Mouse (Mus musculus) liver, embryonic 14.5 days (tissue): ENCODE measurements around the gene Pitpnm1. TPM values are rescaled to one million over a fixed set of nuclear protein-coding genes. Genes with fewer than 3 reads are reported as not detected.

ENCODE experiments used
- ATAC-seq: fragments of 200-750 bp; cut with Nextera tagmentation; 2 replicates; pipeline ENCODE4 v1.8.0; 2017; ENCODE audit warnings: moderate number of reproducible peaks, mild to moderate bottlenecking, moderate library complexity; ENCODE audit not compliant: insufficient read depth
- DNase-seq, 3 experiments: peaks; one replicate each; pipeline ENCODE4 v3.0.0-alpha.2; 2012 to 2013; ENCODE audit warnings: low read depth in 3 of 3, low spot score in 3 of 3
- H3K27ac ChIP-seq: fragments of 300-500 bp; sonication (generic); 2 replicates; pipeline ENCODE4 v1.5.1; 2014; ENCODE audit warnings: moderate library complexity, mild to moderate bottlenecking, control low read depth, inconsistent platforms
- H3K27me3 ChIP-seq: fragments of 300-500 bp; sonication (generic); 2 replicates; pipeline ENCODE4 v1.6.1; 2014; ENCODE audit warnings: mild to moderate bottlenecking, low read length, moderate library complexity; ENCODE audit not compliant: control insufficient read depth, insufficient read depth
- H3K36me3 ChIP-seq: fragments of 300-500 bp; sonication (generic); replicated peaks from 2 replicates; pipeline ENCODE4 v1.6.1; 2014; ENCODE audit warnings: low read depth; ENCODE audit not compliant: control insufficient read depth, insufficient read depth
- H3K4me1 ChIP-seq, 2 experiments: fragments of 200-500 bp in 1 of 2; fragments of 300-500 bp in 1 of 2; sonication (generic) in 1 of 2; replicated peaks; 2 replicates each; pipeline ENCODE4 v1.6.1; 2012 to 2014; ENCODE audit warnings: antibody characterized with exemption in 1 of 2, inconsistent platforms in 1 of 2, low read length in 1 of 2; ENCODE audit not compliant: control insufficient read depth in 2 of 2, insufficient read depth in 2 of 2
- H3K4me2 ChIP-seq: fragments of 300-500 bp; sonication (generic); 2 replicates; pipeline ENCODE4 v1.6.1; 2014; ENCODE audit warnings: low read depth, mild to moderate bottlenecking, control low read depth, moderate library complexity
- H3K4me3 ChIP-seq, 2 experiments: fragments of 200-500 bp in 1 of 2; fragments of 300-500 bp in 1 of 2; sonication (generic) in 1 of 2; 2 replicates each; pipeline ENCODE4 v1.5.1; 2012 to 2014; ENCODE audit warnings: low read depth in 2 of 2, low read length in 2 of 2, mild to moderate bottlenecking in 2 of 2, control low read depth in 1 of 2, inconsistent platforms in 1 of 2, moderate library complexity in 1 of 2; ENCODE audit not compliant: insufficient read depth in 1 of 2
- H3K9ac ChIP-seq: fragments of 300-500 bp; sonication (generic); replicated peaks from 2 replicates; pipeline ENCODE4 v1.6.1; 2014; ENCODE audit warnings: mild to moderate bottlenecking, control low read depth, moderate library complexity
- H3K9me3 ChIP-seq: fragments of 300-500 bp; sonication (generic); 2 replicates; pipeline ENCODE4 v1.6.1; 2016; ENCODE audit warnings: low read length, mixed read lengths; ENCODE audit not compliant: control insufficient read depth
- CTCF ChIP-seq: IDR thresholded peaks from 2 replicates; pipeline ENCODE4 v1.5.1; 2016; ENCODE audit warnings: antibody characterized with exemption, low read depth, control low read depth
- EP300 ChIP-seq: IDR thresholded peaks from 2 replicates; pipeline ENCODE4 v1.6.1; 2016; ENCODE audit warnings: antibody characterized with exemption, low read depth
- WGBS: fragments of 180-500 bp; shearing (Covaris S2); extraction: QIAGEN DNeasy Blood & Tissue Kit; methylation state at CpG from one replicate; pipeline ENCODE4 v1.1.7; 2014; ENCODE audit not compliant: insufficient replicate concordance; 5-methylcytosine and 5-hydroxymethylcytosine counted together
- polyA plus RNA-seq, 2 experiments: library from polyadenylated mRNA; depleted of rRNA in 1 of 2; stranded (reverse) in 1 of 2; unstranded in 1 of 2; fragments of >200 nt; fragmentation: Nextera tagmentation in 1 of 2; extraction: Ambion mirVana in 1 of 2; gene quantifications; 2 replicates each; pipeline versions ENCODE4 v1.2.1 to v1.2.3; 2012 to 2014

The Pitpnm1 gene
- polyA plus RNA-seq, 2 experiments: 3.4 to 7.1 TPM

DNA sequence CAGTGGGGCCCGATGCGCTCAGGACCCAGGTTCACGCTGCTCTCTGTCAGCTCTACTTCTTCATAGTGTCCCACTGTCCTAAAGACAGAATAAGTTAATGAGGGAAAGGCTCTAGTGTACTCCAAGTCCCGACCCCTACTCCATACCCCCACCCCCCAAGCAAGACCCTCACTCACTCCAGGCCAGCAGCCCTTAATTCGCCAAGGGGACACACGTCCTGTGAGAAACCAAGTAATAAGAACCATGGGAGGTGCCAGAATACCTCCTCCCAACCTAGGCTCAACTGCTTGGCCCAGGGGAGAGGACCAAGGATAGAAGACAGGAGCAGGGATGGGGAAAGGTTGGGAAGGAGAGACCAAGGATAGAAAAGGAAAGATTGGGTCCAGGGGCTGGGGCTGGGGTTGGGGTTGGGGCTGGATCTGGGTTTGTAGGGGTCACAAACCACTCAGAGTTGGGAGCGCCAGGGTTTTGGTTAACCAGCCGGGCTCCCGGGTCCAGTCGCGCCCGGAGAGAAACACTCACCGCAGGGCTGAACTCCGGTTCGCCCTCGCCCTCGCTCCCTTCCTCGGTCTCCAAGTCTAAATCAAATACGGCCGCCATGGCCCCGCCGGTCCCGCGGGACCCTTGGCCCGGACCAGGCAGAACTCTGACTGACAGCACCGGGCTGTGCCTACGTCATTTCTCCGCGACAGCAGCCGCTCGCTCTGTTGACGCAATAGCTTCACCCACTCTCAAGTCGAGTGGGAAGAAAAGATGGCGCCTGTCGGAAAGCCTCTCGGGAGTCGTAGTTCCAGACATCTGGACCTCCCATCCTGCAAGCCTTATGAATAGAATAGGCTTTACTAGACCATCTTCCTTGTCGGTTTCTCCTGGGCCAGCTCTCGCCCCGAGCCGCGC, 63.1 kb downstream of the Pitpnm1 start, which contains the start of gene Rps6kb2:
Gene Rps6kb2, minus strand, starts transcription at position 709 of the 897 bp plus-strand sequence.
- no peaks in the 10 kb centered on the region for H3K9me3 ChIP-seq
- peaks cover 12 to 14% of the 10 kb centered on the region in 2 experiments for H3K4me1 ChIP-seq
- 6% methylated on average over 42 of the region's 42 CpGs for WGBS
- H3K9ac ChIP-seq: peak within 1 kb of the TSS; percentile 93
- no peaks in the 10 kb centered on the region for H3K27me3 ChIP-seq
- peak within 1 kb of the TSS; percentile 98 for H3K4me2 ChIP-seq
- H3K4me3 ChIP-seq: peak within 1 kb of the TSS; percentile 87 to 90
- peaks cover 8% of the 10 kb centered on the region for H3K36me3 ChIP-seq
- TF ChIP-seq CTCF: no peak
- TF ChIP-seq EP300: no peak
- DNase-seq (peak; percentile 89 to 94 (median 90)), ATAC-seq (peak; percentile 82)
- peak within 1 kb of the TSS; percentile 59 for H3K27ac ChIP-seq

DNA sequence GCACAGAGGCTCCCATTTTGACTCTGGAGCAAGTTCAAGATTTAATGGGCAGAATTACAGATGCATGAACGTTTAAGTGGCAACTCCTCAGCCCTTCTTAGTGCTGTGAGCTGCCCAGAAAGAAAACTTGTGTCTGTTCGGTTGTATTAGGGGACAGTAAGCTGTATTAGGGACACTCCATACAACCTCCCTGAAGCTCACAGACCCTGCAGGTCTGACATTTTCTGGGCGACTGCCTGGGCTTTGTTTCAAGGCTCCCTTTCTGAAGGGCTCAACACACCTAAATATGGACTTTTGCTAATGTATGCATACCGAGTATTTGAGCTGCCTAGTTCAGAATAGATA, 63.7 kb downstream of the Pitpnm1 start:
- Histone ChIP-seq H3K27me3 (no peaks in the 10 kb centered on the region), H3K4me2 (peak overlapping the region; percentile 98), H3K4me1 (peaks cover 12 to 14% of the 10 kb centered on the region in 2 experiments), H3K36me3 (peaks cover 5% of the 10 kb centered on the region; the same call in 1 of the 2 replicates), H3K9ac (peak overlapping the region; percentile 93), H3K4me3 (peak overlapping the region; percentile 87 to 90), H3K9me3 (no peaks in the 10 kb centered on the region), H3K27ac (peak overlapping the region; percentile 58)
- DNase-seq: no peak
- TF ChIP-seq CTCF: no peak
- ATAC-seq: peak; percentile 8; the same call in 1 of the 2 replicates
- WGBS: 30% methylated on average over 4 of the region's 4 CpGs

Other genes with a start within 250 kb of the Pitpnm1 start
Only the 30 nearest of the 34 such genes appear.
- gene Aldh3b1, start 170.2 kb upstream of the Pitpnm1 start, polyA plus RNA-seq (2012; rRNA removed): 3.3 and 3.6 TPM in 2 replicates
- 4.9 and 5.3 TPM in 2 replicates for gene Aldh3b1, start 170.2 kb upstream of the Pitpnm1 start, polyA plus RNA-seq (2014; fragmentation: Nextera tagmentation; extraction: Ambion mirVana)
- 19.8 and 22.8 TPM in 2 replicates for gene Unc93b1, start 164.8 kb upstream of the Pitpnm1 start, polyA plus RNA-seq (2012; rRNA removed)
- gene Unc93b1, start 164.8 kb upstream of the Pitpnm1 start, polyA plus RNA-seq (2014; fragmentation: Nextera tagmentation; extraction: Ambion mirVana): 14.7 and 15.1 TPM in 2 replicates
- gene Aldh3b3, start 141.4 kb upstream of the Pitpnm1 start, polyA plus RNA-seq (2012; rRNA removed): 0.02 and 0.04 TPM in 2 replicates
- not detected in 2 replicates for gene Aldh3b3, start 141.4 kb upstream of the Pitpnm1 start, polyA plus RNA-seq (2014; fragmentation: Nextera tagmentation; extraction: Ambion mirVana)
- gene Aldh3b2, start 127.7 kb upstream of the Pitpnm1 start, polyA plus RNA-seq (2012; rRNA removed): 0.32 and 0.33 TPM in 2 replicates
- 0.48 and 0.56 TPM in 2 replicates for gene Aldh3b2, start 127.7 kb upstream of the Pitpnm1 start, polyA plus RNA-seq (2014; fragmentation: Nextera tagmentation; extraction: Ambion mirVana)
- 10.8 and 11.1 TPM in 2 replicates for gene Acy3, start 113.4 kb upstream of the Pitpnm1 start, polyA plus RNA-seq (2012; rRNA removed)
- gene Acy3, start 113.4 kb upstream of the Pitpnm1 start, polyA plus RNA-seq (2014; fragmentation: Nextera tagmentation; extraction: Ambion mirVana): 9.1 and 9.5 TPM in 2 replicates
- gene Tbx10, start 107.2 kb upstream of the Pitpnm1 start, polyA plus RNA-seq (2012; rRNA removed): 0.37 and 0.50 TPM in 2 replicates
- 0.28 and 0.30 TPM in 2 replicates for gene Tbx10, start 107.2 kb upstream of the Pitpnm1 start, polyA plus RNA-seq (2014; fragmentation: Nextera tagmentation; extraction: Ambion mirVana)
- gene Nudt8, start 99.4 kb upstream of the Pitpnm1 start, polyA plus RNA-seq (2012; rRNA removed): 2.1 and 2.9 TPM in 2 replicates
- 14.2 and 15.2 TPM in 2 replicates for gene Nudt8, start 99.4 kb upstream of the Pitpnm1 start, polyA plus RNA-seq (2014; fragmentation: Nextera tagmentation; extraction: Ambion mirVana)
- gene Gm49405, start 99.4 kb upstream of the Pitpnm1 start, polyA plus RNA-seq (2012; rRNA removed): 0.65 and 0.73 TPM in 2 replicates
- 0.25 and 0.33 TPM in 2 replicates for gene Gm49405, start 99.4 kb upstream of the Pitpnm1 start, polyA plus RNA-seq (2014; fragmentation: Nextera tagmentation; extraction: Ambion mirVana)
- 1.8 and 2.2 TPM in 2 replicates for gene Doc2g, start 96.7 kb upstream of the Pitpnm1 start, polyA plus RNA-seq (2012; rRNA removed)
- 0.25 and 0.45 TPM in 2 replicates for gene Doc2g, start 96.7 kb upstream of the Pitpnm1 start, polyA plus RNA-seq (2014; fragmentation: Nextera tagmentation; extraction: Ambion mirVana)
- 67.5 and 84.8 TPM in 2 replicates for gene Ndufv1, start 87.2 kb upstream of the Pitpnm1 start, polyA plus RNA-seq (2012; rRNA removed)
- gene Ndufv1, start 87.2 kb upstream of the Pitpnm1 start, polyA plus RNA-seq (2014; fragmentation: Nextera tagmentation; extraction: Ambion mirVana): 159 and 168 TPM in 2 replicates
- 230 and 274 TPM in 2 replicates for gene Gstp1, start 62.0 kb upstream of the Pitpnm1 start, polyA plus RNA-seq (2012; rRNA removed)
- gene Gstp1, start 62.0 kb upstream of the Pitpnm1 start, polyA plus RNA-seq (2014; fragmentation: Nextera tagmentation; extraction: Ambion mirVana): 511 and 557 TPM in 2 replicates
- gene Gstp2, start 54.0 kb upstream of the Pitpnm1 start, polyA plus RNA-seq (2012; rRNA removed): 6.6 and 7.9 TPM in 2 replicates
- 6.9 and 7.3 TPM in 2 replicates for gene Gstp2, start 54.0 kb upstream of the Pitpnm1 start, polyA plus RNA-seq (2014; fragmentation: Nextera tagmentation; extraction: Ambion mirVana)
- gene Gstp3, start 40.4 kb upstream of the Pitpnm1 start, polyA plus RNA-seq (2012; rRNA removed): 78.5 and 87.0 TPM in 2 replicates
- 65.7 and 69.6 TPM in 2 replicates for gene Gstp3, start 40.4 kb upstream of the Pitpnm1 start, polyA plus RNA-seq (2014; fragmentation: Nextera tagmentation; extraction: Ambion mirVana)
- gene Cabp2, start 18.4 kb upstream of the Pitpnm1 start, polyA plus RNA-seq (2012; rRNA removed): 0.16 and 0.17 TPM in 2 replicates
- gene Cabp2, start 18.4 kb upstream of the Pitpnm1 start, polyA plus RNA-seq (2014; fragmentation: Nextera tagmentation; extraction: Ambion mirVana): 0.20 and 0.44 TPM in 2 replicates
- 52.5 and 64.8 TPM in 2 replicates for gene Cdk2ap2, start 2.8 kb upstream of the Pitpnm1 start, polyA plus RNA-seq (2012; rRNA removed)
- 99.9 and 101 TPM in 2 replicates for gene Cdk2ap2, start 2.8 kb upstream of the Pitpnm1 start, polyA plus RNA-seq (2014; fragmentation: Nextera tagmentation; extraction: Ambion mirVana)
- 28.8 and 33.2 TPM in 2 replicates for gene Aip, start 25.9 kb downstream of the Pitpnm1 start, polyA plus RNA-seq (2012; rRNA removed)
- 29.4 TPM in 2 replicates for gene Aip, start 25.9 kb downstream of the Pitpnm1 start, polyA plus RNA-seq (2014; fragmentation: Nextera tagmentation; extraction: Ambion mirVana)
- gene Gpr152, start 39.8 kb downstream of the Pitpnm1 start, polyA plus RNA-seq (2012; rRNA removed): not detected in 2 replicates
- not detected in 2 replicates for gene Gpr152, start 39.8 kb downstream of the Pitpnm1 start, polyA plus RNA-seq (2014; fragmentation: Nextera tagmentation; extraction: Ambion mirVana)
- 0.03 and 0.15 TPM in 2 replicates for gene Cabp4, start 44.0 kb downstream of the Pitpnm1 start, polyA plus RNA-seq (2012; rRNA removed)
- not detected in 2 replicates for gene Cabp4, start 44.0 kb downstream of the Pitpnm1 start, polyA plus RNA-seq (2014; fragmentation: Nextera tagmentation; extraction: Ambion mirVana)
- gene Coro1b, start 48.6 kb downstream of the Pitpnm1 start, polyA plus RNA-seq (2012; rRNA removed): 57.5 and 59.2 TPM in 2 replicates
- gene Coro1b, start 48.6 kb downstream of the Pitpnm1 start, polyA plus RNA-seq (2014; fragmentation: Nextera tagmentation; extraction: Ambion mirVana): 57.5 and 62.2 TPM in 2 replicates
- gene Ptprcap, start 53.6 kb downstream of the Pitpnm1 start, polyA plus RNA-seq (2012; rRNA removed): 12.5 and 16.3 TPM in 2 replicates
- 14.4 and 17.0 TPM in 2 replicates for gene Ptprcap, start 53.6 kb downstream of the Pitpnm1 start, polyA plus RNA-seq (2014; fragmentation: Nextera tagmentation; extraction: Ambion mirVana)
- 17.2 and 19.2 TPM in 2 replicates for gene Rps6kb2, start 63.4 kb downstream of the Pitpnm1 start, polyA plus RNA-seq (2012; rRNA removed)
- gene Rps6kb2, start 63.4 kb downstream of the Pitpnm1 start, polyA plus RNA-seq (2014; fragmentation: Nextera tagmentation; extraction: Ambion mirVana): 19.5 and 19.9 TPM in 2 replicates
- gene Carns1, start 75.5 kb downstream of the Pitpnm1 start, polyA plus RNA-seq (2012; rRNA removed): 0.32 and 0.44 TPM in 2 replicates
- gene Carns1, start 75.5 kb downstream of the Pitpnm1 start, polyA plus RNA-seq (2014; fragmentation: Nextera tagmentation; extraction: Ambion mirVana): 0.18 and 0.71 TPM in 2 replicates
- gene Tbc1d10c, start 91.3 kb downstream of the Pitpnm1 start, polyA plus RNA-seq (2012; rRNA removed): 2.6 TPM in 2 replicates
- 2.5 and 4.0 TPM in 2 replicates for gene Tbc1d10c, start 91.3 kb downstream of the Pitpnm1 start, polyA plus RNA-seq (2014; fragmentation: Nextera tagmentation; extraction: Ambion mirVana)
- gene Ppp1ca, start 92.1 kb downstream of the Pitpnm1 start, polyA plus RNA-seq (2012; rRNA removed): 203 and 214 TPM in 2 replicates
- 432 and 447 TPM in 2 replicates for gene Ppp1ca, start 92.1 kb downstream of the Pitpnm1 start, polyA plus RNA-seq (2014; fragmentation: Nextera tagmentation; extraction: Ambion mirVana)
- 20.8 and 21.4 TPM in 2 replicates for gene Rad9a, start 101.7 kb downstream of the Pitpnm1 start, polyA plus RNA-seq (2012; rRNA removed)
- 14.3 and 16.8 TPM in 2 replicates for gene Rad9a, start 101.7 kb downstream of the Pitpnm1 start, polyA plus RNA-seq (2014; fragmentation: Nextera tagmentation; extraction: Ambion mirVana)
- gene Clcf1, start 114.2 kb downstream of the Pitpnm1 start, polyA plus RNA-seq (2012; rRNA removed): 1.1 TPM in 2 replicates
- 0.42 and 0.43 TPM in 2 replicates for gene Clcf1, start 114.2 kb downstream of the Pitpnm1 start, polyA plus RNA-seq (2014; fragmentation: Nextera tagmentation; extraction: Ambion mirVana)
- gene AC109138.7, start 114.4 kb downstream of the Pitpnm1 start, polyA plus RNA-seq (2012; rRNA removed): not detected in 2 replicates
- not detected in 2 replicates for gene AC109138.7, start 114.4 kb downstream of the Pitpnm1 start, polyA plus RNA-seq (2014; fragmentation: Nextera tagmentation; extraction: Ambion mirVana)
- 15.2 and 15.9 TPM in 2 replicates for gene Pold4, start 131.9 kb downstream of the Pitpnm1 start, polyA plus RNA-seq (2012; rRNA removed)
- 12.9 and 13.1 TPM in 2 replicates for gene Pold4, start 131.9 kb downstream of the Pitpnm1 start, polyA plus RNA-seq (2014; fragmentation: Nextera tagmentation; extraction: Ambion mirVana)
- gene Ssh3, start 169.2 kb downstream of the Pitpnm1 start, polyA plus RNA-seq (2012; rRNA removed): 2.8 and 3.5 TPM in 2 replicates
- gene Ssh3, start 169.2 kb downstream of the Pitpnm1 start, polyA plus RNA-seq (2014; fragmentation: Nextera tagmentation; extraction: Ambion mirVana): 1.3 and 1.4 TPM in 2 replicates
- gene Ankrd13d, start 183.1 kb downstream of the Pitpnm1 start, polyA plus RNA-seq (2012; rRNA removed): 0.93 and 1.3 TPM in 2 replicates
- 0.45 and 0.66 TPM in 2 replicates for gene Ankrd13d, start 183.1 kb downstream of the Pitpnm1 start, polyA plus RNA-seq (2014; fragmentation: Nextera tagmentation; extraction: Ambion mirVana)